Mouse (Mus musculus) embryonic facial prominence, embryonic 15.5 days (tissue): ENCODE measurements around the gene Gys1. TPM values are rescaled to one million over a fixed set of nuclear protein-coding genes. Genes with fewer than 3 reads are reported as not detected.

Experiments
- ATAC-seq: fragments of 200-750 bp; cut with Nextera tagmentation; 2 replicates; pipeline ENCODE4 v1.8.0; 2017; ENCODE audit warnings: low read depth, moderate TSS enrichment; ENCODE audit not compliant: insufficient number of reproducible peaks, low FRiP score, low TSS enrichment
- H3K27ac ChIP-seq: fragments of 300-500 bp; sonication (generic); replicated peaks from 2 replicates; pipeline ENCODE4 v1.5.1; 2015; ENCODE audit warnings: mild to moderate bottlenecking, inconsistent platforms
- H3K27me3 ChIP-seq: fragments of 300-500 bp; sonication (generic); 2 replicates; pipeline ENCODE4 v1.6.1; 2015; ENCODE audit warnings: inconsistent platforms
- H3K36me3 ChIP-seq: fragments of 300-500 bp; sonication (generic); 2 replicates; pipeline ENCODE4 v1.6.1; 2015; ENCODE audit warnings: mild to moderate bottlenecking, inconsistent platforms
- H3K4me1 ChIP-seq: fragments of 300-500 bp; sonication (generic); 2 replicates; pipeline ENCODE4 v1.6.1; 2015; ENCODE audit warnings: inconsistent platforms
- H3K4me2 ChIP-seq: fragments of 300-500 bp; sonication (generic); replicated peaks from 2 replicates; pipeline ENCODE4 v1.6.1; 2015; ENCODE audit warnings: mild to moderate bottlenecking, inconsistent platforms
- H3K4me3 ChIP-seq: fragments of 300-500 bp; sonication (generic); replicated peaks from 2 replicates; pipeline ENCODE4 v1.5.1; 2015; ENCODE audit warnings: mild to moderate bottlenecking, inconsistent platforms
- H3K9ac ChIP-seq: fragments of 300-500 bp; sonication (generic); 2 replicates; pipeline ENCODE4 v1.6.1; 2015; ENCODE audit warnings: inconsistent platforms
- H3K9me3 ChIP-seq: fragments of 300-500 bp; sonication (generic); replicated peaks from 2 replicates; pipeline ENCODE4 v1.6.1; 2016; ENCODE audit warnings: inconsistent platforms
- WGBS: fragments of 180-500 bp; shearing (Covaris S2); methylation state at CpG from one replicate; pipeline ENCODE4 v1.1.7; 2015; 5-methylcytosine and 5-hydroxymethylcytosine counted together
- polyA plus RNA-seq: library from polyadenylated mRNA; unstranded; fragments of >200 nt; fragmentation: Nextera tagmentation; extraction: Ambion mirVana; gene quantifications from 2 replicates; pipeline ENCODE4 v1.2.1, GENCODE M21; 2015

Gene Gys1
- polyA plus RNA-seq, 1 experiment from 2014 or later: 40.6 TPM

DNA sequence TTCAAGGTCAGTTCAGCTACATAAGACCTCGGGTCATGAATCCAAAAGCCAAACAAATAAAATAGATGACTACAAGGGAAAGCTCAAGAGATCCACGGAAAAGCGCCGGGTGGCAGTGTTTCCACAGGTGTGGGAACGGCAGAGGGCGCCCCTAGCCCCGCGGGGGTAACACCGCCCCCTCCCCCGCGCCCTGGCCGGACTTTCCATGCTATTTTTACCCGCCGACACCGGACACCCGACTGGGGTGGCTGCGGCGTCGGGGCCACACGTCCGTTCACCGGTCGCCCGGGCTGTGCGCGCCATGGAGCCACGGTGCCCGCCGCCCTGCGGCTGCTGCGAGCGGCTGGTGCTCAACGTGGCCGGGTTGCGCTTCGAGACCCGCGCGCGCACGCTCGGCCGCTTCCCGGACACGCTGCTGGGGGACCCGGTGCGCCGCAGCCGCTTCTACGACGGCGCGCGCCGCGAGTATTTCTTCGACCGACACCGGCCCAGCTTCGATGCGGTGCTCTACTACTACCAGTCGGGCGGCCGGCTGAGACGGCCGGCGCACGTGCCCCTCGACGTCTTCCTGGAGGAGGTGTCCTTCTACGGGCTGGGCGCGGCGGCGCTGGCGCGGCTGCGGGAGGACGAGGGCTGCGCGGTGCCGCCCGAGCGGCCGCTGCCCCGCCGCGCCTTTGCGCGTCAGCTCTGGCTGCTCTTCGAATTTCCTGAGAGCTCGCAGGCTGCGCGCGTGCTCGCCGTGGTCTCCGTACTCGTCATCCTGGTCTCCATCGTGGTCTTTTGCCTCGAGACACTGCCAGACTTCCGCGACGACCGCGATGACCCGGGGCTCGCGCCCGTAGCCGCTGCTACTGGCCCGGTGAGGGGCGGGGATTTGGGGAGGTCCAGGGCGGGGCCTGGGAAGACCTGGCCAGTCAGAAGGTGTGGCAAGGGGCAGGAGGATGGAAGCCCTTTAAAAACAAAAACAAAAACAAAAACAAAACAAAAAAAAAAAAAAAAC lies 28.2 kb upstream of the Gys1 start:
- Histone ChIP-seq H3K27me3 (peaks cover 64% of the 10 kb centered on the region), H3K27ac (no peak overlapping the region), H3K9ac (0 out of 2 replicates have a peak overlapping the region, but pooled peaks have one; percentile 2), H3K4me3 (peak overlapping the region; percentile 46), H3K36me3 (no peaks in the 10 kb centered on the region), H3K4me2 (peak overlapping the region; percentile 83), H3K4me1 (peaks cover 23% of the 10 kb centered on the region), H3K9me3 (no peaks in the 10 kb centered on the region)
- WGBS: 2% methylated on average over 108 of the region's 114 CpGs
- ATAC-seq: no peak

- 78% methylated on average over 10 of the region's 10 CpGs for WGBS
- no peak overlapping the region for H3K4me2 ChIP-seq
- no peak overlapping the region for H3K27ac ChIP-seq
- H3K9me3 ChIP-seq: no peaks in the 10 kb centered on the region
- H3K9ac ChIP-seq: no peak overlapping the region
- H3K36me3 ChIP-seq: no peaks in the 10 kb centered on the region
- H3K27me3 ChIP-seq: peaks cover 71% of the 10 kb centered on the region
- H3K4me1 ChIP-seq: peaks cover 20% of the 10 kb centered on the region
- ATAC-seq: no peak
- no peak overlapping the region for H3K4me3 ChIP-seq
Measured at GRCm38 (mm10) chr7:45407836-45408235, 26.8 kb upstream of the Gys1 start.

DNA sequence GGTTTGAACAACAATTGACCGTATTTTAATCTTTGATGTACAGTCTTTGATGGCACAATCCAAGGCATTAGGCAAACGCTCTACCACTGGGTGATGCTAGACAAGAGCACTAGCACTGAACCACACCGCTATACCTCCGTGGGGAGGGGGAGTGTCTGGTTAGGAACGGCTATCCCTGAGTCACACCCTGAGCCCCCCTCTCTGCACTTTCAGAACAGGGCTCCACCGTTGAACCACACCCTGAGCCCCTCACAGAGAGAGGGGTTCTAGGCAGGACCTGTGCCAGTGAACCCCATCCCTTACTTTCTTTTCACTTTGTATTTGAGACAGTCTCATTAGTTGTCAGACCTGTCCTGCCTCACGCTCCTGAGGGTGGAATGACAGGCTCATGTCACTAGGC lies 26.3 kb upstream of the Gys1 start:
- no peak overlapping the region for H3K4me2 ChIP-seq
- ATAC-seq: no peak
- H3K27me3 ChIP-seq: peaks cover 75% of the 10 kb centered on the region
- H3K4me3 ChIP-seq: no peak overlapping the region
- 64% methylated on average over 7 of the region's 7 CpGs for WGBS
- no peaks in the 10 kb centered on the region for H3K9me3 ChIP-seq
- H3K27ac ChIP-seq: no peak overlapping the region
- H3K9ac ChIP-seq: no peak overlapping the region
- no peaks in the 10 kb centered on the region for H3K36me3 ChIP-seq
- H3K4me1 ChIP-seq: peaks cover 23% of the 10 kb centered on the region

DNA sequence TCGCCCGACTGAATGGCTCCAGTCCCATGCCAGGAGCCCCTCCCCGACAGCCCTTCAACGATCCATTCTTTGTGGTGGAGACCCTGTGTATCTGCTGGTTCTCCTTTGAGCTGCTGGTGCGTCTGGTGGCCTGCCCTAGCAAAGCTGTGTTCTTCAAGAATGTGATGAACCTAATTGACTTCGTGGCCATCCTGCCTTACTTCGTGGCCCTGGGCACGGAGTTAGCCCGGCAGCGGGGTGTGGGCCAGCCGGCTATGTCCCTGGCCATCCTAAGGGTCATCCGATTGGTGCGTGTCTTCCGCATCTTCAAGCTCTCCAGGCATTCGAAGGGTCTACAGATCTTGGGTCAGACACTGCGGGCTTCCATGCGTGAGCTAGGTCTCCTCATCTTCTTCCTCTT lies 25.7 kb upstream of the Gys1 start:
- no peak overlapping the region for H3K4me3 ChIP-seq
- H3K4me2 ChIP-seq: no peak overlapping the region
- no peak for ATAC-seq
- no peaks in the 10 kb centered on the region for H3K9me3 ChIP-seq
- no peaks in the 10 kb centered on the region for H3K36me3 ChIP-seq
- H3K27me3 ChIP-seq: peaks cover 79% of the 10 kb centered on the region
- H3K27ac ChIP-seq: no peak overlapping the region
- H3K4me1 ChIP-seq: peaks cover 29% of the 10 kb centered on the region
- H3K9ac ChIP-seq: no peak overlapping the region
- WGBS: 86% methylated on average over 17 of the region's 17 CpGs

- H3K9ac ChIP-seq: no peak overlapping the region
- no peaks in the 10 kb centered on the region for H3K36me3 ChIP-seq
- H3K4me1 ChIP-seq: peaks cover 35% of the 10 kb centered on the region
- H3K4me3 ChIP-seq: no peak overlapping the region
- no peak overlapping the region for H3K4me2 ChIP-seq
- no peak for ATAC-seq
- 91% methylated on average over 8 of the region's 8 CpGs for WGBS
- no peak overlapping the region for H3K27ac ChIP-seq
- no peaks in the 10 kb centered on the region for H3K9me3 ChIP-seq
- peaks cover 86% of the 10 kb centered on the region for H3K27me3 ChIP-seq
Measured at GRCm38 (mm10) chr7:45409497-45410163, 25.0 kb upstream of the Gys1 start.

DNA sequence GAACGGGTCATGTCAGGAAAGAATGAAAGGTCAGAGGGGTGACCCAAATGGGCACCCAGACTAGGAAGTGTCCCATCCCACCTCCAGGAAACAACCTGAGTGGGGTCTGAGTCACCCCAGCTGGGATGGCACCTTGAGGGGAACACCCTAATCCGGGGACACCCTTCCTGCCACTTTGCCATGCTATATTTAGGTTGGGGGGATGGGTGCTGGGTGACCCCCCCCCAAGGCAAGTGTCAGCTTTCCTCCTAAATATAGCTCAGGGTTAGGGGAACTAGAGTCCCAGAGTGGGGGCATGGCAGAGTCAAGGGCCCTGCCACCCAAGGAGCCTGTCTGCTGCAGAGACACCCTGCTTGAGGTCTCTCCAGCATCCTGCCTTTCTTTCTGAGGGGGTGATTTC lies 22.2 kb upstream of the Gys1 start:
- no peak overlapping the region for H3K4me3 ChIP-seq
- 80% methylated on average over 2 of the region's 2 CpGs for WGBS
- no peak overlapping the region for H3K4me2 ChIP-seq
- no peaks in the 10 kb centered on the region for H3K9me3 ChIP-seq
- no peak overlapping the region for H3K27ac ChIP-seq
- no peak overlapping the region for H3K9ac ChIP-seq
- H3K4me1 ChIP-seq: peaks cover 31% of the 10 kb centered on the region
- no peaks in the 10 kb centered on the region for H3K36me3 ChIP-seq
- ATAC-seq: no peak
- peaks cover 82% of the 10 kb centered on the region for H3K27me3 ChIP-seq

- ATAC-seq: peak; percentile 23
- peaks cover 40% of the 10 kb centered on the region for H3K4me1 ChIP-seq
- H3K4me3 ChIP-seq: peak within 1 kb of the TSS; percentile 63
- 1% methylated on average over 43 of the region's 45 CpGs for WGBS
- no peaks in the 10 kb centered on the region for H3K9me3 ChIP-seq
- peak within 1 kb of the TSS; percentile 60 for H3K9ac ChIP-seq
- peak within 1 kb of the TSS; percentile 92 for H3K4me2 ChIP-seq
- H3K36me3 ChIP-seq: no peaks in the 10 kb centered on the region
- peaks cover 77% of the 10 kb centered on the region for H3K27me3 ChIP-seq
- peak within 1 kb of the TSS; percentile 77 for H3K27ac ChIP-seq
Measured at GRCm38 (mm10) chr7:45413113-45413863, 21.4 kb upstream of the Gys1 start, which contains the start of gene Ntf5. TSS of gene Ntf5 (plus strand) at chr7:45413695.

DNA sequence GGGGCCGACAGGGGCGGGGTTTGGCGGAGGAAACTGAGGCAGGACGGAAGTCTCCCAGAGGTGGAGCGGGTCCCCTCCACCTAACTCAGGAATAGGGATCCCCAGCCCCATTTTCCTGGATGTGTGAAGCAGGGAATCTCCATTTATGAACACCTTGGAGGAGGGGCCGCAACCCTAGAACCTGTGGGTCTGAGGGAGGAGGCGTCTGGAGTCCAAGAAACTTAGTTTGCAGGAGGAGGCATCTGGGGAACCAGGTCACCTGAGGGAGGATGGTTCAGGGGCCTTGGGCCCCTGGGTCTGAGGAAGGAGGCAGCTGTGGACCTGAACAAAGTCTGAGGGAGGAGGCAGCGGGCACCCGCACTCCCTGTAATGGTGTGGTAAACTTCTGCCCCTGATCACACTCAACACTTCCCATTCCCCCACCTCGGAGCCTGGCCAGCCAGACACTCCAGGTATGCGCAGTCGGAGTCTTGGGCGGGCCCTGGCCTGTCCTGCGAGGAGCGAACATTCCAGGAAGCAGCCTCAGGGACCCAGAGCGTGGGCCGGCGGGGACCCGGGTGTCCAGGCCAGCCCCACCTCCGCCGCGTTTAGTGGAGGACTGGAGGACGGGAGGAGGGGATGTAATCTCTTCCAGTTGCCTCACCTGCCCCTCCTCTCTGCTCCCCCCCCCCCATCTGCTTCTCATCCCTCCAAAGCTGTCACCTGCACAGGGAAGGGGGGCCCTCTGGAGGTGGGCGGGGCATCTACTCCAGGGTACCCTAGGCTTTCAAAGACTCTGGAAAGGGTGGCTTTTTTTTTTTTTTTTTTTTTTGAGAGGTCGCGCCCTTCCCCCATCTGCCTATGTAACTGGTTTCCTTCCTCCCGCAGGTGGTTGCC lies 20.5 kb upstream of the Gys1 start:
- Histone ChIP-seq H3K9ac (peak overlapping the region; percentile 60), H3K4me3 (peak overlapping the region; percentile 63), H3K36me3 (no peaks in the 10 kb centered on the region), H3K27me3 (peaks cover 73% of the 10 kb centered on the region), H3K27ac (peak overlapping the region; percentile 77), H3K4me2 (peak overlapping the region; percentile 92), H3K9me3 (no peaks in the 10 kb centered on the region), H3K4me1 (peaks cover 45% of the 10 kb centered on the region)
- peak; percentile 65 for ATAC-seq
- WGBS: 2% methylated on average over 25 of the region's 27 CpGs

GRCm38 (mm10) chr7:45414740-45415224 lies 19.9 kb upstream of the Gys1 start:
- H3K36me3 ChIP-seq: no peaks in the 10 kb centered on the region
- 35% methylated on average over 12 of the region's 12 CpGs for WGBS
- H3K4me3 ChIP-seq: no peak overlapping the region
- no peak for ATAC-seq
- no peak overlapping the region for H3K27ac ChIP-seq
- H3K4me1 ChIP-seq: peaks cover 46% of the 10 kb centered on the region
- H3K4me2 ChIP-seq: peak overlapping the region; percentile 92; the same call in 1 of the 2 replicates
- H3K9ac ChIP-seq: no peak overlapping the region
- H3K27me3 ChIP-seq: peaks cover 67% of the 10 kb centered on the region
- no peaks in the 10 kb centered on the region for H3K9me3 ChIP-seq

DNA sequence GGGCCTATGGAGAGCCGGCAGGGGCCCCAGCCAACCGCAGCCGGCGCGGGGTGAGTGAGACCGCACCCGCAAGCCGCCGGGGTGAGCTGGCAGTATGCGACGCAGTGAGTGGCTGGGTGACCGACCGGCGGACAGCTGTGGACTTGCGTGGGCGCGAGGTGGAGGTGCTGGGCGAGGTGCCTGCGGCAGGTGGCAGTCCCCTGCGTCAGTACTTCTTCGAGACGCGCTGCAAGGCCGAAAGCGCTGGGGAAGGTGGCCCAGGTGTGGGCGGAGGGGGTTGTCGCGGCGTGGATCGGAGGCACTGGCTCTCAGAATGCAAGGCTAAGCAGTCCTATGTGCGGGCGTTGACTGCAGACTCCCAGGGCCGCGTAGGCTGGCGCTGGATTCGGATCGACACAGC lies 19.0 kb upstream of the Gys1 start:
- WGBS: 20% methylated on average over 37 of the region's 37 CpGs
- H3K27ac ChIP-seq: no peak overlapping the region; the same call in 1 of the 2 replicates
- H3K9ac ChIP-seq: no peak overlapping the region
- peak overlapping the region; percentile 10 for H3K4me3 ChIP-seq
- no peaks in the 10 kb centered on the region for H3K36me3 ChIP-seq
- no peaks in the 10 kb centered on the region for H3K9me3 ChIP-seq
- peaks cover 61% of the 10 kb centered on the region for H3K27me3 ChIP-seq
- H3K4me2 ChIP-seq: peak overlapping the region; percentile 29
- no peak for ATAC-seq
- H3K4me1 ChIP-seq: peaks cover 55% of the 10 kb centered on the region
